Mouse (Mus musculus): ENCODE data around the gene Nudc. TPM values are rescaled to one million over a fixed set of nuclear protein-coding genes. Genes with fewer than 3 reads are reported as not detected.

Nudc gene
- polyA plus RNA-seq (2015; fragmentation: Nextera tagmentation; extraction: Ambion mirVana), result 156 and 220 TPM in 2 replicates

DNA sequence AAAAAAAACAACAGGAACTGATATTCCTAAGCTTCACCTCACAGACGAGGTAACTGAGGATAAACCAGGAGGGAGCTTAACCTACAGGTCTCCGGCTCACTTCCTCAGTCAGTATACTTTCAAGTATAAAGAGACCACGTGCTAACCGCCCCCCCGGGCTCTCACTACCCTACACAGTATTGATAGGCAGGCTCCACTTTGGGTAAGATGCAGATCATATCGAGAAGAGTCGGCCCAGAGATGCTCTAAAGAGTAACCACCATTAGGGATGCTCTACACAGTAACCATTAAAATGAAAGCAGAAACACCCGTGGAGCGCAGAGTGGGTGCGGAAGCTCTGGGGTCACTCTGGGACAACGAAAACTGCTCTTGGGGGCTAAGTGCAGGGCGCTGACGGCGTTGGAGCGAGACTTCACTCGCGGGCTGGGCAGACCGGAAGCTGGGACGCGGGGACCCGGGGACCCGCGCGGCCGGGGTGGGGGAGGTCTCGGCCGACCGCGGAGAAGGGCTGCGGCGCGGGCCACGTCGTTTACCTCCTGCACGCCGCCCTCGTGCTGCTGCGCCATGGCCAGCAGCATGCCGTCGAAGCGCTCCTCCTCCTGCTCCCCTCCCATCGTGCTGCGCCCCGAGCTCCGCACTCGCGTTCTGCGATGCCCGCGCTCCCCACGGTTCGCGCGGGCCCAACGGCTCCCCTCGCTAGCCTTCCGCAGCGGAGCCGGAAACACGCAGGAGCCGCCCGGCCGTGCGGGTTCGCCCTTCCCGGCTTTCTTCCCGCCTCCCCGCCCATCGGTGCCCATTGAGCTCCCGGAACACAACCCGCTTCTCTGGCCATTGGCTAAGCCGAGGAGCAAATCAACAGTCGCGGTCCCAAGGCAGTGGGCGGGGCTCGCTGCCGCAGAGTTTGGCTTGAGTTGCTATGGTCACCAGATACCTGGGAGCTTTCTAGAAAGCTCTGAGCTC lies at the start of gene Nudc:
Gene Nudc (minus strand): TSS at position 725 of the 960 bp plus-strand sequence.

DNA sequence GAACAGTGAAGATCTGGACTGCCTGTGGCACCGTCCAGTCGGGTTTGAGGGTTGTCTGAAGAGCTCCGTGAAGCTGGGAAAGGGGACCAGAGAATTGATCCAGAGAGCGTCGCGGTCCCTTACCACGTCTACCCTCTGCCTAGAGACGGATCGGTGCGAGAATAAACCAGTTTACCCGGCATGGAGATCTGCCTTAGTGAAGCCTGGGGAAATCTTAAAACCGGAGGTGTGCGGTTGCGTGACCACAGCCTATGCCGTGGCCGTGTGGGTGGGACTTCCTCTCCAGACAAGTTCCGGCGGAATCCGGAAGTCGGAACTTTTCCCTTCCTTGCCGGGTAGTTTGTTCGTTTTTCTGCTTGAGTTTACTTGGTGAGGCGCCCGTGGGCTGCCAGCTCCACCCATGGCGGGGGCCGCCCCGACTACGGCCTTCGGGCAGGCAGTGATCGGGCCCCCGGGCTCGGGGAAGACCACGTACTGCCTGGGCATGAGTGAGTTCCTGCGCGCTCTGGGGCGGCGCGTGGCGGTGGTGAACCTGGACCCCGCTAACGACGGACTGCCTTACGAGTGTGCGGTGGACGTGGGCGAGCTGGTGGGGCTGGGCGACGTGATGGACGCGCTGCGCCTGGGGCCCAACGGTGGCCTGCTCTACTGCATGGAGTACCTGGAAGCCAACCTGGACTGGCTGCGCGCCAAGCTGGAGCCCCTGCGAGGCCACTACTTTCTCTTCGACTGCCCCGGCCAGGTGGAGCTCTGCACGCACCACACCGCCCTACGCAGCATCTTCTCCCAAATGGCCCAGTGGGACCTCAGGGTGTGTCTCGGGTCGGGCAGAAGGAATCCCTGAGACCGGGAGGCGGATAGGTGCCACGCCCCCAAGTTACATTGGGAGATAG lies 38.5 kb upstream of the Nudc start, which contains the start of gene Gpn2:
Gene Gpn2 (plus strand): TSS at position 304 of the 893 bp plus-strand sequence.

GRCm38 (mm10) chr4:133574070-133574842 lies 28.5 kb upstream of the Nudc start, which contains the start of gene Gpatch3:
TSS of gene Gpatch3 (plus strand) at chr4:133574745.

GRCm38 (mm10) chr4:133552768-133553447 lies 7.1 kb upstream of the Nudc start, which contains the start of gene Nr0b2:
TSS of gene Nr0b2 (plus strand) at chr4:133553376.

DNA sequence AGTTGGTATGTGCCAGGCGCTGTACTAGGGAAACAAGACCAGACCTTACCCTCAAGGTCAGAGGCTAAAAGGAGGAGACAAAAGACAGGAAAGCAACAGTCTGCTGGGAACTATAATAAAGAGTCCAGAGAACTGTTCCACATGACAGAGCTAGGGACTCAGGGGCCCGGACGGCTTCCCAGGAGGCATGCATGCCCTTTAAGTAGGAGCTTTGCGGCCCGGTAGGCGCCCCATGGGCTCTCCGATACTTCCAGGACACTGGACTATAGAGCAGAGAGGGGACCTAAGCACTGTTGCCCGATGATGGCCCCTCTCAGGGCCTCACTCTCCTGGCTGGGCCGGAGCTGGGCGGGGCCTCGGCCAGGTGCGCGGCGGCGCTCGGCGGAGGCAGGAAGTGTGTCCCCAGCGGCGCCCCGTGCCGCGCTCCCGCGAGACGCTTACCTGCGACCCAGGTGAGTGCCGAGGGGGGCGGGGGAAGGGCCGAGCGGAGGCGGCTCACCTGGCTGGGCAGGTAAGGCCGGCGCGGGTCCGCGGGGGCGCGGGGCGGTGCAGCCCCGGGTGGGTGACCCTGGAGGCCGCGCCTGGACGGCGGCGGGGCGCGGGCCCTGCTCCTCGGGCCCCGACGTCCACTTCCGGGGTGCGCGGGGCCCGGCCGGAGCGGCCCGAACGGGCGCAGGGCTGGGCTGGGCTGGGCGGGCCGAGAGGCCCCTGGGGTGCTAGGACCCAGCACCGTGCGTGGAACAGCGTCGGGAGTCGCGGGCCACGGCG lies 27.0 kb downstream of the Nudc start, which contains the start of gene Kdf1:
Gene Kdf1 (plus strand): TSS at position 363 of the 768 bp plus-strand sequence.

DNA sequence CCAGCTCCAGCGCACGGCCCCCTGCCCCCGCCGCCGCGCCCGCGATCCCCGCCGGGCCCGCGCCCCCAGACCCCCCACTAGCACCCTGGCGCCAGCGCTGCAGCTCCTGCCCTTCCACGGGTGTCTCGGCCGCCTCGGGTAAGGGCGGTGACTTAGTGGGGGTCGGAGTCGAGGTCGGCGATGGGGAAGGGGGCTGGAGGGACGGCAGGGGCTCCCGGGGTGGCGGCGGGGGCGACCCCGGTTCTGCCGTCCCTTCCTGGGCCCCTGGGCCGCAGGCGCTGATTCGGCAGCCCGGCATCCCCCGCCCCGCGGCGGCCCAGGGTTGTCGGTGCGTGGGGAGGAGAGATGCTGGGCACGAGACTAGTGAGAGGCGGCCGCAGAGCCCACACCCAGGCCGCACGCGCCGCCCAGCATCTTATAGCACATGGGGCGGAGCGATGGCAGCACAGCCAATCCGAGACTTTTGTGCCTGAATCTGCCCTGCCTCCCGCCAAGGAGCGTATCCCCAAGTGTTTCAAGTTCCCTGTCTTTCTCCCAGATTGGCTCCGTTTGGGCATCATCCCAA lies 47.6 kb downstream of the Nudc start, which contains the start of gene Trnp1:
Gene Trnp1 (minus strand): TSS at position 391 of the 565 bp plus-strand sequence.

Small RNA genes lying within 50 kb of the gene (microRNA-seq; reads per million reads assigned to microRNA genes)
- gene Gm23158 (ENCODE audit: borderline replicate concordance, insufficient number of aligned reads), result not detected

Other genes starting within 250 kb of the Nudc start
- gene Wdtc1, start 192.5 kb downstream of the Nudc start, polyA plus RNA-seq (2015; fragmentation: Nextera tagmentation; extraction: Ambion mirVana), result 11.5 and 11.7 TPM in 2 replicates
- gene Slc9a1, start 176.3 kb downstream of the Nudc start, polyA plus RNA-seq (2015; fragmentation: Nextera tagmentation; extraction: Ambion mirVana), result 6.0 and 9.6 TPM in 2 replicates
- gene Tent5b, start 65.9 kb downstream of the Nudc start, polyA plus RNA-seq (2015; fragmentation: Nextera tagmentation; extraction: Ambion mirVana), result 1.3 and 1.5 TPM in 2 replicates
- gene Trnp1, start 47.4 kb downstream of the Nudc start, polyA plus RNA-seq (2015; fragmentation: Nextera tagmentation; extraction: Ambion mirVana), result 4.7 and 15.7 TPM in 2 replicates
- 1.2 and 3.2 TPM in 2 replicates for gene Kdf1, start 27.0 kb downstream of the Nudc start, polyA plus RNA-seq (2015; fragmentation: Nextera tagmentation; extraction: Ambion mirVana)
- gene Nr0b2, start 7.4 kb upstream of the Nudc start, polyA plus RNA-seq (2015; fragmentation: Nextera tagmentation; extraction: Ambion mirVana), result 11.5 and 32.1 TPM in 2 replicates
- 6.9 and 8.8 TPM in 2 replicates for gene Gpatch3, start 28.7 kb upstream of the Nudc start, polyA plus RNA-seq (2015; fragmentation: Nextera tagmentation; extraction: Ambion mirVana)
- gene Gpn2, start 38.4 kb upstream of the Nudc start, polyA plus RNA-seq (2015; fragmentation: Nextera tagmentation; extraction: Ambion mirVana), result 11.2 and 13.5 TPM in 2 replicates
- gene Sfn, start 56.2 kb upstream of the Nudc start, polyA plus RNA-seq (2015; fragmentation: Nextera tagmentation; extraction: Ambion mirVana), result 0.72 and 1.0 TPM in 2 replicates
- 5.2 and 7.4 TPM in 2 replicates for gene Zdhhc18, start 104.2 kb upstream of the Nudc start, polyA plus RNA-seq (2015; fragmentation: Nextera tagmentation; extraction: Ambion mirVana)
- gene Pigv, start 126.7 kb upstream of the Nudc start, polyA plus RNA-seq (2015; fragmentation: Nextera tagmentation; extraction: Ambion mirVana), result 13.2 and 19.0 TPM in 2 replicates
- 11.2 and 12.0 TPM in 2 replicates for gene Arid1a, start 210.8 kb upstream of the Nudc start, polyA plus RNA-seq (2015; fragmentation: Nextera tagmentation; extraction: Ambion mirVana)